Mouse (Mus musculus) activated CD4-positive, CD25-positive, alpha-beta regulatory T cell, adult 4 months (primary cell): ENCODE data around the gene Olfr95. TPM values are rescaled to one million over a fixed set of nuclear protein-coding genes. Genes with fewer than 3 reads are reported as not detected.

Source experiments
- polyA plus RNA-seq, 2 experiments: library from polyadenylated mRNA; unstranded; fragments of 100-300 nt; shearing (Covaris generic); gene quantifications; one replicate each; pipeline ENCODE4 v1.2.1; 2017

Olfr95 gene
- polyA plus RNA-seq, 2 experiments from 2014 or later: not detected

Other genes with a start within 250 kb of the Olfr95 start
- not detected for gene 2410137M14Rik, start 231.9 kb downstream of the Olfr95 start, polyA plus RNA-seq
- not detected for gene H2-M5, start 223.6 kb downstream of the Olfr95 start, polyA plus RNA-seq
- not detected for gene Zfp57, start 212.0 kb downstream of the Olfr95 start, polyA plus RNA-seq
- not detected for gene Mog, start 189.7 kb downstream of the Olfr95 start, polyA plus RNA-seq
- gene Gabbr1, start 167.2 kb downstream of the Olfr95 start, polyA plus RNA-seq: 1 to 10 TPM; 5.0 to 6.2 TPM
- gene Olfr90, start 124.6 kb downstream of the Olfr95 start, polyA plus RNA-seq: under 1 TPM in 1 of 2 experiments, not detected in 1; 0.19 TPM
- gene Olfr91, start 114.8 kb downstream of the Olfr95 start, polyA plus RNA-seq: not detected
- not detected for gene Olfr92, start 93.0 kb downstream of the Olfr95 start, polyA plus RNA-seq
- gene Olfr93, start 51.6 kb downstream of the Olfr95 start, polyA plus RNA-seq: not detected
- under 1 TPM in 1 of 2 experiments, not detected in 1; 0.75 TPM for gene Ubd, start 19.2 kb downstream of the Olfr95 start, polyA plus RNA-seq
- not detected for gene Olfr94, start 12.1 kb downstream of the Olfr95 start, polyA plus RNA-seq
- not detected for gene Olfr96, start 7.0 kb upstream of the Olfr95 start, polyA plus RNA-seq
- gene Olfr97, start 24.2 kb upstream of the Olfr95 start, polyA plus RNA-seq: not detected
- 1 to 10 TPM in 1 of 2 experiments, under 1 TPM in 1; 0.54 to 1.0 TPM for gene Olfr98, start 50.6 kb upstream of the Olfr95 start, polyA plus RNA-seq
- 100 to 1,000 TPM in 1 of 2 experiments, 10 to 100 TPM in 1; 94.0 to 120 TPM for gene H2-M3, start 57.1 kb upstream of the Olfr95 start, polyA plus RNA-seq
- gene Olfr99, start 70.3 kb upstream of the Olfr95 start, polyA plus RNA-seq: 1 to 10 TPM; 5.1 to 5.7 TPM
- under 1 TPM in 1 of 2 experiments, not detected in 1; 0.15 TPM for gene Olfr101, start 91.2 kb upstream of the Olfr95 start, polyA plus RNA-seq
- under 1 TPM in 1 of 2 experiments, not detected in 1; 0.33 TPM for gene Olfr102, start 103.9 kb upstream of the Olfr95 start, polyA plus RNA-seq
- not detected for gene Olfr103, start 126.6 kb upstream of the Olfr95 start, polyA plus RNA-seq
- not detected for gene Olfr104-ps, start 146.5 kb upstream of the Olfr95 start, polyA plus RNA-seq
- gene Olfr105-ps, start 165.9 kb upstream of the Olfr95 start, polyA plus RNA-seq: not detected
- gene Olfr106-ps, start 177.3 kb upstream of the Olfr95 start, polyA plus RNA-seq: not detected
- under 1 TPM in 1 of 2 experiments, not detected in 1; 0.12 TPM for gene Olfr107, start 186.1 kb upstream of the Olfr95 start, polyA plus RNA-seq
- not detected for gene Olfr108, start 232.4 kb upstream of the Olfr95 start, polyA plus RNA-seq
- not detected for gene Olfr109, start 245.8 kb upstream of the Olfr95 start, polyA plus RNA-seq